Mouse (Mus musculus) naive thymus-derived CD4-positive, alpha-beta T cell, adult 2 months (primary cell): Measurements from ENCODE around the gene Sytl1.

Experiments used
- DNase-seq: peaks from one replicate; pipeline ENCODE4 v3.0.0-alpha.2; 2011; ENCODE audit warnings: low read depth

Gene Sytl1

GRCm38 (mm10) chr4:133262882-133263281, at the start of gene Sytl1:
Gene Sytl1, minus strand, starts transcription at chr4:133263113.
- DNase-seq, result peak; percentile 53

GRCm38 (mm10) chr4:133309948-133310347, 47.0 kb upstream of the Sytl1 start:
- DNase-seq, result peak; percentile 87

- DNase-seq, result peak; percentile 85
Observed at GRCm38 (mm10) chr4:133307331-133307730, 44.4 kb upstream of the Sytl1 start.

- DNase-seq, result no peak
Observed at GRCm38 (mm10) chr4:133305825-133306224, 42.9 kb upstream of the Sytl1 start.

GRCm38 (mm10) chr4:133304770-133305169, 41.9 kb upstream of the Sytl1 start:
- DNase-seq, result no peak

- DNase-seq, result no peak
Observed at GRCm38 (mm10) chr4:133302668-133303067, 39.8 kb upstream of the Sytl1 start.

GRCm38 (mm10) chr4:133301802-133302201, 38.9 kb upstream of the Sytl1 start:
- peak; percentile 76 for DNase-seq

GRCm38 (mm10) chr4:133300421-133300820, 37.5 kb upstream of the Sytl1 start:
- no peak for DNase-seq

- no peak for DNase-seq
Observed at GRCm38 (mm10) chr4:133299701-133300100, 36.8 kb upstream of the Sytl1 start.

GRCm38 (mm10) chr4:133298516-133299365, 35.8 kb upstream of the Sytl1 start:
- DNase-seq, result peak; percentile 87

- DNase-seq, result peak; percentile 90
Observed at GRCm38 (mm10) chr4:133297801-133298238, 34.9 kb upstream of the Sytl1 start.

- DNase-seq, result no peak
Observed at GRCm38 (mm10) chr4:133297360-133297759, 34.4 kb upstream of the Sytl1 start.

GRCm38 (mm10) chr4:133294084-133294483, 31.2 kb upstream of the Sytl1 start:
- no peak for DNase-seq

GRCm38 (mm10) chr4:133292901-133293843, 30.3 kb upstream of the Sytl1 start:
- no peak for DNase-seq

- no peak for DNase-seq
Observed at GRCm38 (mm10) chr4:133292405-133292804, 29.5 kb upstream of the Sytl1 start.

GRCm38 (mm10) chr4:133291255-133291654, 28.3 kb upstream of the Sytl1 start:
- no peak for DNase-seq

- no peak for DNase-seq
Observed at GRCm38 (mm10) chr4:133286476-133287077, 23.7 kb upstream of the Sytl1 start.

- DNase-seq, result no peak
Observed at GRCm38 (mm10) chr4:133285950-133286349, 23.0 kb upstream of the Sytl1 start.

GRCm38 (mm10) chr4:133285299-133285698, 22.4 kb upstream of the Sytl1 start:
- DNase-seq, result no peak

- DNase-seq, result no peak
Observed at GRCm38 (mm10) chr4:133282656-133283055, 19.7 kb upstream of the Sytl1 start.

GRCm38 (mm10) chr4:133281951-133282481, 19.1 kb upstream of the Sytl1 start:
- no peak for DNase-seq

- no peak for DNase-seq
Observed at GRCm38 (mm10) chr4:133281513-133281912, 18.6 kb upstream of the Sytl1 start.
